Mouse (Mus musculus) bone marrow macrophage, adult 2 months (primary cell): ENCODE data around the gene 1700001O22Rik.

Experiments used
- CTCF ChIP-seq: IDR thresholded peaks from 2 replicates; pipeline ENCODE4 v1.5.1; 2012; ENCODE audit warnings: low read depth, mild to moderate bottlenecking, low read length, moderate library complexity
- POLR2A ChIP-seq: IDR thresholded peaks from 2 replicates; pipeline ENCODE4 v1.6.1; 2012; ENCODE audit warnings: mild to moderate bottlenecking, low read depth, low read length, borderline replicate concordance

DNA sequence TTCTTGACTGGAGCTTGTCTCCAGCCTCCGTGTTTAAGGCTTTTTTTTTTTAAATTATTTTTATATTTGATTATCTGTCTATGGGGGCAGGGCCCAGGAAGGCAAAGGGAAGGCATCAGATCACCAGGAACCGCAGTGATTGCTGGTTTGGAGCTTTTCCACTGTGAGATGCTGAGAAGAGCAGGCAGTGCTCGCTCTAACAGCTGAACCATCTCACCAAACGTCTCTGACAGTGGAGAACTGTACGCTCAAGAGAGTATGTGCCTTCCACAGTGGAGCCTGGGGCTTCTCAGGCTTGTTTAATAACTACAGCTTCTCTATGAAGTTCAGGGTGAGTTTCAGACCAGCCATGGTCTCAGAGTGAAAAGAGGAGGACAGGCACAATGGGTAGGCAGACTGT lies 6.0 kb upstream of the 1700001O22Rik start:
- no peak for TF ChIP-seq POLR2A
- no peak for TF ChIP-seq CTCF
